Mouse (Mus musculus) monocyte, adult 59 days (primary cell): ENCODE measurements around the gene Polr1c. TPM values are rescaled to one million over a fixed set of nuclear protein-coding genes. Genes with fewer than 3 reads are reported as not detected.

Experiments
- total RNA-seq, 2 experiments: library from RNA; stranded (reverse); gene quantifications; one replicate each; pipeline ENCODE4 v1.2.4; 2023

The Polr1c gene
- total RNA-seq, result 10 to 100 TPM; 28.4 to 32.7 TPM

GRCm38 (mm10) chr17:46247512-46248188 is at the start of gene Polr1c, which contains the start of gene Yipf3:
Polr1c (minus strand) TSS chr17:46248054.
Yipf3 (plus strand) TSS chr17:46248080.

GRCm38 (mm10) chr17:46282483-46283123 is 34.7 kb upstream of the Polr1c start, which contains the start of gene Tjap1:
Tjap1 (minus strand) TSS chr17:46283026.

GRCm38 (mm10) chr17:46253452-46254084 is 5.7 kb upstream of the Polr1c start, which contains the start of gene Lrrc73:
Lrrc73 (plus strand) TSS chr17:46253531.

GRCm38 (mm10) chr17:46202421-46203071 is 45.3 kb downstream of the Polr1c start, which contains the start of the genes Polh and Xpo5:
Polh (minus strand) TSS chr17:46202645.
Xpo5 (plus strand) TSS chr17:46202782.

Other genes with a start within 250 kb of the Polr1c start
- gene Vegfa, start 215.7 kb downstream of the Polr1c start, total RNA-seq, result 10 to 100 TPM; 25.4 to 41.1 TPM
- 10 to 100 TPM; 39.4 to 47.5 TPM for gene Mrps18a, start 137.1 kb downstream of the Polr1c start, total RNA-seq
- under 1 TPM in 1 of 2 experiments, not detected in 1; 0.86 TPM for gene Rsph9, start 103.8 kb downstream of the Polr1c start, total RNA-seq
- 10 to 100 TPM; 19.5 to 20.0 TPM for gene Mad2l1bp, start 94.5 kb downstream of the Polr1c start, total RNA-seq
- gene Gtpbp2, start 87.0 kb downstream of the Polr1c start, total RNA-seq, result 100 to 1,000 TPM; 116 to 122 TPM
- 1 to 10 TPM; 5.6 to 6.1 TPM for gene Polh, start 45.4 kb downstream of the Polr1c start, total RNA-seq
- 10 to 100 TPM; 20.7 to 21.4 TPM for gene Xpo5, start 45.3 kb downstream of the Polr1c start, total RNA-seq
- 100 to 1,000 TPM in 1 of 2 experiments, 10 to 100 TPM in 1; 95.4 to 118 TPM for gene Yipf3, start within 50 bp of the Polr1c start, total RNA-seq
- gene Lrrc73, start 5.5 kb upstream of the Polr1c start, total RNA-seq, result 1 to 10 TPM; 2.0 to 3.0 TPM
- 10 to 100 TPM; 44.5 to 50.8 TPM for gene Tjap1, start 35.0 kb upstream of the Polr1c start, total RNA-seq
- not detected for gene Dlk2, start 49.4 kb upstream of the Polr1c start, total RNA-seq
- 10 to 100 TPM in 1 of 2 experiments, 1 to 10 TPM in 1; 9.6 to 10.1 TPM for gene Abcc10, start 80.3 kb upstream of the Polr1c start, total RNA-seq
- 10 to 100 TPM; 22.7 to 24.0 TPM for gene Zfp318, start 135.7 kb upstream of the Polr1c start, total RNA-seq
- gene Crip3, start 180.9 kb upstream of the Polr1c start, total RNA-seq, result not detected
- gene Slc22a7, start 190.4 kb upstream of the Polr1c start, total RNA-seq, result not detected
- gene Ttbk1, start 239.6 kb upstream of the Polr1c start, total RNA-seq, result under 1 TPM in 1 of 2 experiments, not detected in 1; 0.08 TPM
- under 1 TPM; 0.55 to 0.91 TPM for gene Dnph1, start 248.7 kb upstream of the Polr1c start, total RNA-seq